Mouse (Mus musculus) forebrain, embryonic 16.5 days (tissue): Measurements from ENCODE around the gene Tunar. TPM values are rescaled to one million over a fixed set of nuclear protein-coding genes. Genes with fewer than 3 reads are reported as not detected.

ENCODE experiments used
- ATAC-seq: fragments of 200-750 bp; cut with Nextera tagmentation; 2 replicates; pipeline ENCODE4 v1.8.0; 2017; ENCODE audit warnings: mild to moderate bottlenecking, moderate library complexity
- H3K27ac ChIP-seq: fragments of 300-500 bp; sonication (generic); 2 replicates; pipeline ENCODE4 v1.5.1; 2014; ENCODE audit warnings: low read length, control low read depth
- H3K27me3 ChIP-seq: fragments of 300-500 bp; sonication (generic); replicated peaks from 2 replicates; pipeline ENCODE4 v1.6.1; 2014; ENCODE audit warnings: low read length; ENCODE audit not compliant: control insufficient read depth, insufficient read depth
- H3K36me3 ChIP-seq: fragments of 300-500 bp; sonication (generic); 2 replicates; pipeline ENCODE4 v1.6.1; 2014; ENCODE audit not compliant: control insufficient read depth, insufficient read depth
- H3K4me1 ChIP-seq: fragments of 300-500 bp; sonication (generic); replicated peaks from 2 replicates; pipeline ENCODE4 v1.6.1; 2014; ENCODE audit warnings: low read length; ENCODE audit not compliant: control insufficient read depth, insufficient read depth
- H3K4me2 ChIP-seq: fragments of 300-500 bp; sonication (generic); 2 replicates; pipeline ENCODE4 v1.6.1; 2014; ENCODE audit warnings: mild to moderate bottlenecking, low read length, control low read depth
- H3K4me3 ChIP-seq: fragments of 300-500 bp; sonication (generic); replicated peaks from 2 replicates; pipeline ENCODE4 v1.5.1; 2014; ENCODE audit warnings: mild to moderate bottlenecking, low read length, control low read depth
- H3K9ac ChIP-seq: fragments of 300-500 bp; sonication (generic); replicated peaks from 2 replicates; pipeline ENCODE4 v1.6.1; 2014; ENCODE audit warnings: low read depth, low read length, control low read depth
- H3K9me3 ChIP-seq: fragments of 300-500 bp; sonication (generic); 2 replicates; pipeline ENCODE4 v1.6.1; 2016; ENCODE audit warnings: low read length; ENCODE audit not compliant: control insufficient read depth
- WGBS: fragments of 180-500 bp; shearing (Covaris S2); extraction: QIAGEN DNeasy Blood & Tissue Kit; methylation state at CpG from one replicate; pipeline ENCODE4 v1.1.7; 2014; 5-methylcytosine and 5-hydroxymethylcytosine counted together
- polyA plus RNA-seq: library from polyadenylated mRNA; unstranded; fragments of >200 nt; fragmentation: Nextera tagmentation; extraction: Ambion mirVana; gene quantifications from 2 replicates; pipeline ENCODE4 v1.2.1, GENCODE M21; 2015

The Tunar gene
- polyA plus RNA-seq, 1 experiment from 2014 or later, result 9.0 TPM

DNA sequence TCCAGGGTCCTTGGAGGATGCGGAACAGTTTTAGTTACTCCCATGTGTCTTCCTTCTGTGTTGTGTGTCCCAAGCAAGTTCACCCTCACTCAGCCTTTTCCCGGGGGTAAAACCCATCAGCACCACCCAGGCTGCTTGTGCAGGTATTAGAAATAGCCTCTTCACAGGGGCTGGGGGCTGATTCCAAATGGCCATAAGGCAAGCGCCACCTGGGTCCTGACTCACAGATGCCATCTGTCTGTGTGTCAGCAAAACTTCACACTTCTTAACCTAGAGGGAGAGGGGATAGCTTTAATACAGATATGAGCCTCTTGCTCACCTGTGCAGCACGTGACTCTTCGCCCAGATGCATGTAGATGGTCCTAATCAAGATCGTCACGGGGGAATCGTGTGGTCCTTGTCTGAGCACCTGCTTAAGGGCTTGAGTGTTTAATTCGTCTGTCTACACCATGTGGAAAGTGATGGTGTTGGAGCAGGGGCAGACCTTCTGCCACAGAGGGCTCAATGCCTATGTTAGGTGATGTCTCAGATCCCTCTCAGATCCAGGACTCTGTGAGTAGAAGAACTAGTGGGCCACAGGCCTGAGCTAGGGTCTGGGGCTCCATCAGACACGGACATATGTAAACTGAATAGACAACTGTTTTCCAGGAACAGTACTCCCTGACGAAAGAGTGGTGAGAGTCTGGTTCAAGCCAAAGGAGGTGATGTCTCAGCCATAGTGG lies 4.7 kb downstream of the Tunar start:
- Histone ChIP-seq H3K9me3 (no peaks in the 10 kb centered on the region), H3K4me3 (peak overlapping the region; percentile 63), H3K27ac (no peak overlapping the region), H3K4me1 (peaks cover 19% of the 10 kb centered on the region), H3K36me3 (no peaks in the 10 kb centered on the region), H3K9ac (no peak overlapping the region), H3K27me3 (peaks cover 4% of the 10 kb centered on the region; the same call in 1 of the 2 replicates), H3K4me2 (peak overlapping the region; percentile 91)
- no peak for ATAC-seq
- WGBS, result 83% methylated on average over 11 of the region's 11 CpGs

DNA sequence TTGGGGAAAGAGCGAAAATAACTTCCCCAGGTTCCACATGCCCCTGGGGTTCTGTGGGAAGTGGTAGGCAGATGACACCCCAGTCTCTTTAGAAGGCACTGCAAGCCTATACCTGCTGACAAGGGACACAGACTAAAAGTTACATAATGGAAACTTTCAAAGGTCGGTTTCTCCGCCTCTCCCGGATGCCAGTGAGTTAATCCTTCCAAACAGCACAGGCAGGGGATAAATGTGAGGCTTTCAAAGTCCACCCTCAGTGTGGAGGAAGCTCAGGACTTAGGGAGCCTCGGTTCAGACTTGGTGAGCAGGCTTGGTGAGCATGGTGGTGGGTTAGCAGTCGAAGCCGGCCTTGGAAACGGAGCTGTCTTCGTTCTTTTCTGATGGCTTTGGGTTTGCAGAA lies 7.9 kb downstream of the Tunar start:
- Histone ChIP-seq H3K4me3 (no peak overlapping the region), H3K36me3 (no peaks in the 10 kb centered on the region), H3K4me1 (peaks cover 12% of the 10 kb centered on the region), H3K27ac (no peak overlapping the region), H3K27me3 (peaks cover 2% of the 10 kb centered on the region; the same call in 1 of the 2 replicates), H3K9me3 (no peaks in the 10 kb centered on the region), H3K4me2 (no peak overlapping the region), H3K9ac (no peak overlapping the region)
- no peak for ATAC-seq
- WGBS, result 30% methylated on average over 9 of the region's 9 CpGs

DNA sequence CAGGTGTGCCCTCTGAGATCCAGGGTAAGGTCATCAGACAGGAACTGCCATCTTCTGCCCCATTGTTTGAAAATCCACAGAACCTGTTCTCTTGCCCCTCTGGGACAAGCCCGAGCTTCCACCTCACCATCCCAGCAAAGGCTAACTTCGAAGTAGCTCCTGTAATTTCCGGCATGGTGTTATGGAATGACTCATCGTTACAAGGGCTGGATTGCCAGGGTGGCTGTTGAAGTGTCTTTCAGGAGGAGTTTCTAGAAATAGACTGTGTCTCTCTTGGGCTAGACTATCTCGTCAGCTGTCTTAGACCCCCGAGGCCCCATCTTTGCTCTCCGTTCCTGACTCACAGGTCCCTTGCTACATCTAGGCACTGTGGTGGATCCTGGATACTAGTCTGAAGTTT lies 10.8 kb downstream of the Tunar start:
- no peaks in the 10 kb centered on the region for H3K4me1 ChIP-seq
- H3K9ac ChIP-seq, result no peak overlapping the region
- H3K36me3 ChIP-seq, result no peaks in the 10 kb centered on the region
- H3K27me3 ChIP-seq, result 0 out of 2 replicates have a peak, but pooled peaks cover 2% of the 10 kb centered on the region
- H3K27ac ChIP-seq, result no peak overlapping the region
- no peak for ATAC-seq
- H3K4me3 ChIP-seq, result no peak overlapping the region
- WGBS, result 92% methylated on average over 7 of the region's 7 CpGs
- H3K4me2 ChIP-seq, result no peak overlapping the region
- H3K9me3 ChIP-seq, result no peaks in the 10 kb centered on the region

DNA sequence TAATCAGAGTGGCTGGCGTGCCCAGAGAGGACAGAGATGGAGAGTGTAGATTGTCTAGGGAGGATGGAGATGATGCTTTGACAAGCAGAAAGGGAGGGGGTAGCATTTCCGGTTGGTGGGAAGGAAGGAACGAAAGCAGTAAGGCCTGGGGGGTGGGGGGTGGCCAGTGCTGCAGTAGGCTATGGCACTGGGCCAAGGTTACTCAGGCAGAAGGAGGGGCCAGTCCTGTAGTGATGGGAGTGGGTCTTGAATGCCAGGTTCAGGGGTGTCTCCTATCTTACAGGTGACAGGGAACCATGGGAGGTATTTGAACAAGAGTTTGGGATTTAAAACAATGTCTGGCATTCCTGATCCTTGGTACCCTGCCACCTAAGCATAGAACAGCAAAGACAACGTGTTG lies 13.2 kb downstream of the Tunar start:
- WGBS, result 56% methylated on average over 4 of the region's 4 CpGs
- no peaks in the 10 kb centered on the region for H3K9me3 ChIP-seq
- no peak overlapping the region for H3K9ac ChIP-seq
- no peaks in the 10 kb centered on the region for H3K27me3 ChIP-seq
- no peak for ATAC-seq
- no peak overlapping the region for H3K27ac ChIP-seq
- no peaks in the 10 kb centered on the region for H3K4me1 ChIP-seq
- no peak overlapping the region for H3K4me3 ChIP-seq
- no peaks in the 10 kb centered on the region for H3K36me3 ChIP-seq
- H3K4me2 ChIP-seq, result no peak overlapping the region

DNA sequence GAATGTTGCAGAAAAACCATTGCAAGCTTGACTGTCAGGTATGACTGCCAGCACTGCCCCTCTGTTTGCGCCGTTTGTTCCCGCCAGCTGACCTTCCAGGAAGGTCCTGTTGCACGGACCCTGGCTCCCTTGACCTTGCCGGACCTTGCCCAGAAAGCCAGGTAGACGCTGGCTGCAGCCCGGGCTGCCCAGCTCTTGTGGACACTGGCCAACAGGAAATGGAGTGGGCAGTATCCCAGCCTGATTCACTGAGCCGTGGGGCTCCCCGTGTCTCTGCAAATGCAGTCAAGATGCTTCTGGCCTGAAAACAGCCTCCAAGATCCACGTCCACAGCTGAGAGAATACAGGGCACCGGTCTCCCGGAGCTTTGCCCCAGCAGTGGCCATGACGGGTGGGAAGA lies 13.6 kb downstream of the Tunar start:
- Histone ChIP-seq H3K27me3 (no peaks in the 10 kb centered on the region), H3K4me2 (no peak overlapping the region), H3K9ac (no peak overlapping the region), H3K4me3 (no peak overlapping the region), H3K4me1 (no peaks in the 10 kb centered on the region), H3K9me3 (no peaks in the 10 kb centered on the region), H3K27ac (no peak overlapping the region), H3K36me3 (no peaks in the 10 kb centered on the region)
- no peak for ATAC-seq
- WGBS, result 86% methylated on average over 13 of the region's 13 CpGs

DNA sequence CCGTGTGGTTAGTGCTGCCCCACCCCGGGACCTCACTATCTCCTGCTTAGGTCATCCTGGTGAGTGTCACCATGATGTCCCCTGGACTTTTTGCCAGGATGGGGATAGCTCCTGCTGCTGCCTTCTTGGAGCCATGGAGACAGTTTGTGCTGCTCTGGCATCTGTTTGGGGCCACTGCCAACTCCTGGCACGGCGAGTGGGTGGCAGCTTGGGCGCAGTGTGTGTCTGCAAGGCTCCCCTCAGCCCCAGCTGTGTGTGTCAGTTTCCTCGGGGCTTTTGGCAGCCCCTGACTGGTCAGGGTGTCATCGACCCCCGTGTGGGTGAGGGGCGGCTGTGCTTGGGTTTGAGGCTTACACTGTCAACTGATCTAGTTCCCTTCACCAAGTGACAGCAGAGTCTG lies 20.6 kb downstream of the Tunar start:
- 57% methylated on average over 9 of the region's 9 CpGs for WGBS
- ATAC-seq, result peak; percentile 75

DNA sequence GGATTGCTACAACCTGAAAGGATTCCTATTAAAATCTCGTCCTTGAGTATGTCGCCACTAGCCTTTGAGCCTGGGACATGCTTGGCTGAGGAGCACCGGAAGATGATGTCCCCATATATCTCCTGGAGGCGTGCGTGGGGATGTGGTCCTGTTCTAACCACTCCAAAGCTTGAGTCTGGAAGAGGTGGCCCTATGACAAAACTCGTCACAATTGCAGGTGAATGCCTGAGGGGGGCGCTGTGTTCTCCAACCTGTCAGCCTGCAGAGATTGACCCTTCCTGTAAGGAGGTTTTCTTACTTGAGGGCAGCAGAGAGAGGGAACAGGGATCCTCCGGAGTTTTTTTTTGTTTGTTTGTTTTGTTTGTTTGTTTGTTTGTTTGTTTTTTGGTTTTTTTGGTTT lies 21.1 kb downstream of the Tunar start:
- H3K4me1 ChIP-seq, result peaks cover 7% of the 10 kb centered on the region
- H3K27me3 ChIP-seq, result no peaks in the 10 kb centered on the region
- H3K4me3 ChIP-seq, result no peak overlapping the region
- H3K36me3 ChIP-seq, result no peaks in the 10 kb centered on the region
- no peak for ATAC-seq
- H3K4me2 ChIP-seq, result no peak overlapping the region
- no peaks in the 10 kb centered on the region for H3K9me3 ChIP-seq
- WGBS, result 86% methylated on average over 8 of the region's 8 CpGs
- H3K9ac ChIP-seq, result no peak overlapping the region
- H3K27ac ChIP-seq, result no peak overlapping the region

More for the DNA sequence above, 20.6 kb downstream of the Tunar start:
- Histone ChIP-seq H3K4me2 (no peak overlapping the region), H3K27ac (no peak overlapping the region), H3K9me3 (no peaks in the 10 kb centered on the region), H3K9ac (no peak overlapping the region), H3K36me3 (no peaks in the 10 kb centered on the region), H3K27me3 (no peaks in the 10 kb centered on the region), H3K4me1 (peaks cover 7% of the 10 kb centered on the region), H3K4me3 (no peak overlapping the region)

DNA sequence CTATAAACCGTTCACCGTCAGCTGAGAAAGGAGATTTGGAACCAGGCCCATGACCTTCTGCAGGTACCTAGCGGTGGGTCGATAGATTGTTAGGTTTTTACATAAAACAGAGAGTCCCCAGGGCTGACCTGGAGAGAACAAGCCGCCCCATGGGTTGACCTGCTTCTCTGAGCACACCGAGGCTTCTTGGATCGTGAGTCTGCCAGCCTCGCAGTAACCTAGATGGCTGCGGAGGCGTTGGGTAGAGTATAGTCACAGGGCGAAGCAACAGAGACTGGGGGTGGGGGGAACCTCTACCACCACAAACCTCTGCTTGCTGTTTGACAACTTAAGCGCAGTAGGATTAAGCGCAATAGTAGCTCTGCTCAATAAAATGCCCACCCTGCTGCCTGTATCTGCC lies 23.1 kb downstream of the Tunar start:
- no peaks in the 10 kb centered on the region for H3K9me3 ChIP-seq
- H3K36me3 ChIP-seq, result no peaks in the 10 kb centered on the region
- H3K27me3 ChIP-seq, result no peaks in the 10 kb centered on the region
- H3K9ac ChIP-seq, result no peak overlapping the region
- H3K27ac ChIP-seq, result no peak overlapping the region
- H3K4me2 ChIP-seq, result no peak overlapping the region
- H3K4me3 ChIP-seq, result no peak overlapping the region
- no peak for ATAC-seq
- 90% methylated on average over 13 of the region's 13 CpGs for WGBS
- peaks cover 7% of the 10 kb centered on the region for H3K4me1 ChIP-seq

DNA sequence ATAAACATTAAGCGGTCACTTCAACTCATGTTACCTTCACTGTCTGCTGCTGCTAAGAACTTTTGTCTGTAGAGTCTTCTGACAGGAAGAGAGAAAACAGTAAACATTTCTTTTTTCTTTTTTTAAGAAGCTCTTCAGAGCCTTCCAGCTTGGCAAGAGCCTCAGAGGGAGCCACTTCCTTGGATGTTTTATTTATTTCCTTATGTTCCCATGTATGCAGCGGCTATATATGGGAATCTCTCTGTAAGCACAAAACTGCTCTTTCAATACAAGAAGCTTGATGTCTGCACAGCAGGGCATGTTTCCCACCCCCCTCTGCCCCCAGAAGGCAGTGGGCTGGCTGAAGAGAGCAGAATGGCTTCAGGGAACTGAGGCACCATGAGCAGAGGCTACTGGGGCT lies 30.0 kb downstream of the Tunar start:
- H3K9ac ChIP-seq, result no peak overlapping the region
- no peaks in the 10 kb centered on the region for H3K27me3 ChIP-seq
- 82% methylated on average over 2 of the region's 2 CpGs for WGBS
- ATAC-seq, result no peak
- no peak overlapping the region for H3K4me3 ChIP-seq
- H3K27ac ChIP-seq, result no peak overlapping the region
- H3K36me3 ChIP-seq, result no peaks in the 10 kb centered on the region
- H3K4me2 ChIP-seq, result no peak overlapping the region
- H3K4me1 ChIP-seq, result no peaks in the 10 kb centered on the region
- no peaks in the 10 kb centered on the region for H3K9me3 ChIP-seq

DNA sequence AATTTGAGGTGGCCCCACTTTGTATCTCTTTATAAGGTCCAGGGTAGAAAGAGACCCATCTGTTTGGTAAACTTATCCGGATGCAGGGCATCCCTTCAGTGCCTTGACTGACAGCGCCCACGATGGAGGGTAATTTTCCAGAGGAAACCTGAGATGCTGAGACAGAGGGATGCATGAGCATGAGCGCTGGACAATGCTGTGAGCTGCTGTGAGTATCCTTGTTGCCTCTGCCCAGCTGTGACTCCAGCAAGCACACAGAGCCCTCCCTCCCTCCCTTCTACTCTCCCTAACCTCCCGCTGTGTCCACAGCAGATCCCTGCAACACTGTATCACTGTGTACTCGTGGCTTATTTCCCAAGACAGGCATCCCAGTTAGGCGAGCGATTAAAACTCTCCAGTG lies 40.9 kb downstream of the Tunar start:
- H3K9ac ChIP-seq, result no peak overlapping the region
- ATAC-seq, result no peak
- H3K9me3 ChIP-seq, result no peaks in the 10 kb centered on the region
- H3K36me3 ChIP-seq, result no peaks in the 10 kb centered on the region
- no peak overlapping the region for H3K27ac ChIP-seq
- H3K4me1 ChIP-seq, result no peaks in the 10 kb centered on the region
- 72% methylated on average over 8 of the region's 8 CpGs for WGBS
- H3K27me3 ChIP-seq, result no peaks in the 10 kb centered on the region
- H3K4me3 ChIP-seq, result no peak overlapping the region
- H3K4me2 ChIP-seq, result no peak overlapping the region
